Mouse (Mus musculus) brain, embryonic 14.5 days (tissue): ENCODE measurements around the gene Sergef.

Experiments used
- CTCF ChIP-seq: fragments of 200-500 bp; IDR thresholded peaks from 2 replicates; pipeline ENCODE4 v1.5.1; 2012; ENCODE audit warnings: inconsistent platforms, mild to moderate bottlenecking, moderate library complexity, borderline replicate concordance; ENCODE audit not compliant: insufficient read depth, insufficient read length; ENCODE audit errors: extremely low read depth
- POLR2A ChIP-seq: fragments of 200-500 bp; IDR thresholded peaks from 2 replicates; pipeline ENCODE4 v1.6.1; 2012; ENCODE audit warnings: mild to moderate bottlenecking, inconsistent platforms, borderline replicate concordance; ENCODE audit not compliant: poor library complexity, insufficient read depth, insufficient read length, severe bottlenecking; ENCODE audit errors: extremely low read depth

GRCm38 (mm10) chr7:46477456-46477855 is 162.2 kb downstream of the Sergef start:
- no peak for TF ChIP-seq CTCF
- no peak for TF ChIP-seq POLR2A
